Mouse (Mus musculus) heart, postnatal 36 days (tissue): Measurements from ENCODE around the gene F3. TPM values are rescaled to one million over a fixed set of nuclear protein-coding genes. Genes with fewer than 3 reads are reported as not detected.

Experiments used
- DNase-seq, 2 experiments: peaks; one replicate each; pipeline ENCODE4 v3.0.0; 2021 to 2022
- intact Hi-C: fragments of 180-260 bp; cut with DNase I; formaldehyde crosslinking; loops from one replicate; pipeline ENCODE4 v1.15.1; 2025
- total RNA-seq, 2 experiments: library from RNA; stranded (reverse); gene quantifications; 2 replicates each; pipeline ENCODE4 v1.2.3; 2021

The F3 gene
- total RNA-seq, 2 experiments from 2014 or later: 23.7 to 30.5 TPM

- no peak for DNase-seq
- intact Hi-C loops: no loop called here
Observed at GRCm38 (mm10) chr3:121706087-121706486, 17.2 kb upstream of the F3 start.

- intact Hi-C loops: no loop called here
Observed at GRCm38 (mm10) chr3:121707106-121707505, 16.2 kb upstream of the F3 start.

GRCm38 (mm10) chr3:121710894-121711531, 12.3 kb upstream of the F3 start:
- no peak for DNase-seq
- intact Hi-C loops: no loop called here

More at GRCm38 (mm10) chr3:121707106-121707505, 16.2 kb upstream of the F3 start:
- DNase-seq: no peak

- intact Hi-C loops: no loop called here
- DNase-seq: no peak
Observed at GRCm38 (mm10) chr3:121712222-121712621, 11.1 kb upstream of the F3 start.

GRCm38 (mm10) chr3:121713151-121713701, 10.1 kb upstream of the F3 start:
- DNase-seq: no peak
- intact Hi-C loops: no loop called here

GRCm38 (mm10) chr3:121713816-121714215, 9.5 kb upstream of the F3 start:
- intact Hi-C loops: no loop called here
- DNase-seq: no peak

GRCm38 (mm10) chr3:121714461-121714860, 8.9 kb upstream of the F3 start:
- intact Hi-C loops: no loop called here
- DNase-seq: no peak

GRCm38 (mm10) chr3:121715336-121715735, 8.0 kb upstream of the F3 start:
- DNase-seq: no peak
- intact Hi-C loops: no loop called here

GRCm38 (mm10) chr3:121715741-121716459, 7.4 kb upstream of the F3 start:
- no peak for DNase-seq
- intact Hi-C loops: no loop called here

- intact Hi-C loops: no loop called here
- no peak for DNase-seq
Observed at GRCm38 (mm10) chr3:121716480-121716879, 6.9 kb upstream of the F3 start.

GRCm38 (mm10) chr3:121718679-121719078, 4.7 kb upstream of the F3 start:
- intact Hi-C loops: no loop called here
- no peak for DNase-seq

GRCm38 (mm10) chr3:121719701-121720100, 3.6 kb upstream of the F3 start:
- no peak for DNase-seq
- intact Hi-C loops: loop anchor here (5.0 kb wide), 1 partner anchor 167 kb away; no protein-coding TSS in a partner anchor

GRCm38 (mm10) chr3:121720801-121721690, 2.3 kb upstream of the F3 start:
- intact Hi-C loops: loop anchor here (5.0 kb wide), 1 partner anchor 169 kb away; no protein-coding TSS in a partner anchor
- no peak for DNase-seq

- DNase-seq: no peak
- intact Hi-C loops: loop anchor here (5.0 kb wide), 1 partner anchor 169 kb away; no protein-coding TSS in a partner anchor
Observed at GRCm38 (mm10) chr3:121721691-121722070, 1.7 kb upstream of the F3 start.

- intact Hi-C loops: loop anchor here (1.0 to 5.0 kb wide), 4 partner anchors 84 to 188 kb away; no protein-coding TSS in a partner anchor
- no peak for DNase-seq
Observed at GRCm38 (mm10) chr3:121723968-121724524, 709 bp downstream of the F3 start.

- intact Hi-C loops: loop anchor here (5.0 kb wide), 1 partner anchor 172 kb away; no protein-coding TSS in a partner anchor
- no peak for DNase-seq
Observed at GRCm38 (mm10) chr3:121724553-121724952, 1.2 kb downstream of the F3 start.

GRCm38 (mm10) chr3:121725651-121726050, 2.3 kb downstream of the F3 start:
- DNase-seq: no peak
- intact Hi-C loops: no loop called here

GRCm38 (mm10) chr3:121729678-121730077, 6.3 kb downstream of the F3 start:
- intact Hi-C loops: no loop called here
- DNase-seq: no peak

- DNase-seq: no peak
- intact Hi-C loops: no loop called here
Observed at GRCm38 (mm10) chr3:121735542-121735941, 12.2 kb downstream of the F3 start.
